Comparison of ENCODE assay signal across 8 mouse cellular contexts in genomic region chr6:28421469-28422000, GRCm38 (mm10). TPM values are rescaled to one million over a fixed set of nuclear protein-coding genes. Genes with fewer than 3 reads are reported as not detected.
DNase-seq lines count a peak whose midpoint lies in the region; ATAC-seq lines count a peak whose summit lies in the region.

No protein-coding gene starts in this region.

- peak; percentile 99 for DNase-seq in adipocyte (ENCODE audit: low spot score)
- peak; percentile 94 for DNase-seq in embryo, embryonic 10 days (ENCODE audit: low spot score)
- peak; percentile 95 for DNase-seq in gastrocnemius, postnatal 10 days
- peak; percentile 98 for DNase-seq in induced T-regulatory cell, adult 2 months (ENCODE audit: low read depth)
- DNase-seq in left cerebral cortex, adult 9 months (ENCODE audit: low spot score in 2 of 2): peak; percentile 87 to 95
- peak; percentile 92 for DNase-seq in right cerebral cortex, postnatal 14 days
- peak; percentile 98 for DNase-seq in urinary bladder, postnatal 36 days (ENCODE audit: low spot score in 2 of 2)

- peak; percentile 84 for ATAC-seq in megakaryocyte progenitor cell, adult 5-6 weeks (replicated peaks; ENCODE audit: poor library complexity)

RNA-seq across cellular contexts. Expression of gene Arf5, which starts 1.8 kb away (rescaled TPM):
- 100 to 1,000 TPM; 116 to 124 TPM for total RNA-seq in gastrocnemius, postnatal 10 days (2021)
- total RNA-seq in megakaryocyte progenitor cell, adult 5-6 weeks (2015): 45.1 and 45.5 TPM in 2 replicates
- total RNA-seq in megakaryocyte progenitor cell, adult 5-6 weeks (2017): 44.2 and 45.2 TPM in 2 replicates

RNA-seq across cellular contexts. Expression of gene Fscn3, which starts 6.1 kb away (rescaled TPM):
- total RNA-seq in gastrocnemius, postnatal 10 days (2021): not detected
- not detected in 2 replicates for total RNA-seq in megakaryocyte progenitor cell, adult 5-6 weeks (2015)
- not detected in 2 replicates for total RNA-seq in megakaryocyte progenitor cell, adult 5-6 weeks (2017)

RNA-seq across cellular contexts. Expression of gene Gcc1, which starts 6.7 kb away (rescaled TPM):
- total RNA-seq in gastrocnemius, postnatal 10 days (2021): 1 to 10 TPM; 5.7 to 7.9 TPM
- total RNA-seq in megakaryocyte progenitor cell, adult 5-6 weeks (2015): 4.0 and 4.4 TPM in 2 replicates
- 9.5 and 10.2 TPM in 2 replicates for total RNA-seq in megakaryocyte progenitor cell, adult 5-6 weeks (2017)

RNA-seq across cellular contexts. Expression of gene Zfp800, which starts 23.7 kb away (rescaled TPM):
- total RNA-seq in gastrocnemius, postnatal 10 days (2021): 10 to 100 TPM in 1 of 2 experiments, 1 to 10 TPM in 1; 7.9 to 12.4 TPM
- 63.6 and 64.3 TPM in 2 replicates for total RNA-seq in megakaryocyte progenitor cell, adult 5-6 weeks (2015)
- 57.3 and 65.0 TPM in 2 replicates for total RNA-seq in megakaryocyte progenitor cell, adult 5-6 weeks (2017)

RNA-seq across cellular contexts. Expression of gene Pax4, which starts 27.6 kb away (rescaled TPM):
- total RNA-seq in gastrocnemius, postnatal 10 days (2021): not detected
- not detected in 2 replicates for total RNA-seq in megakaryocyte progenitor cell, adult 5-6 weeks (2015)
- not detected in 2 replicates for total RNA-seq in megakaryocyte progenitor cell, adult 5-6 weeks (2017)

Comparison
In these comparisons a context has a peak if more than half of its experiments do, and no peak if none do; other contexts are left out.
1. Peak in every context shown above with its lines: DNase-seq and ATAC-seq.